Mouse (Mus musculus) ES-E14 (cell line): ENCODE data around the gene Hspb9. TPM values are rescaled to one million over a fixed set of nuclear protein-coding genes. Genes with fewer than 3 reads are reported as not detected.

ENCODE experiments used
- DNase-seq: peaks from one replicate; pipeline ENCODE4 v3.0.0-alpha.2; 2013; ENCODE audit warnings: low read depth, low spot score
- H3K27ac ChIP-seq: 2 replicates; pipeline ENCODE4 v1.5.1; 2012; ENCODE audit warnings: low read depth, mild to moderate bottlenecking, low read length, moderate library complexity, mixed read lengths; ENCODE audit not compliant: poor library complexity, insufficient read depth, severe bottlenecking
- H3K36me3 ChIP-seq: 2 replicates; pipeline ENCODE4 v1.6.1; 2012; ENCODE audit warnings: mild to moderate bottlenecking, low read length, moderate library complexity, mixed read lengths; ENCODE audit not compliant: control insufficient read depth, poor library complexity, insufficient read depth, severe bottlenecking
- H3K4me1 ChIP-seq, 2 experiments: fragments of 150-350 bp in 1 of 2; sonication (generic) in 1 of 2; 2 replicates each; pipeline ENCODE4 v1.6.1; 2012; ENCODE audit warnings: low read length in 2 of 2, mild to moderate bottlenecking in 1 of 2, mixed read lengths in 1 of 2; ENCODE audit not compliant: control insufficient read depth in 2 of 2, insufficient read depth in 2 of 2, poor library complexity in 1 of 2
- H3K4me3 ChIP-seq, 2 experiments: fragments of 150-350 bp in 1 of 2; sonication (generic) in 1 of 2; 2 replicates each; pipeline ENCODE4 v1.5.1; 2012; ENCODE audit warnings: low read length in 2 of 2, low read depth in 1 of 2, mild to moderate bottlenecking in 1 of 2, mixed read lengths in 1 of 2; ENCODE audit not compliant: insufficient read depth in 1 of 2, poor library complexity in 1 of 2, severe bottlenecking in 1 of 2
- H3K9ac ChIP-seq: 2 replicates; pipeline ENCODE4 v1.6.1; 2012; ENCODE audit warnings: low read depth, mild to moderate bottlenecking, low read length, mixed read lengths; ENCODE audit not compliant: poor library complexity, insufficient read depth, severe bottlenecking
- H3K9me3 ChIP-seq: fragments of 150-350 bp; sonication (generic); 2 replicates; pipeline ENCODE4 v1.6.1; 2012; ENCODE audit warnings: low read depth, mild to moderate bottlenecking, low read length; ENCODE audit not compliant: control insufficient read depth, insufficient read depth
- CHD2 ChIP-seq: IDR thresholded peaks from 2 replicates; pipeline ENCODE4 v1.6.1; 2014; ENCODE audit warnings: mild to moderate bottlenecking, low read depth, low read length, inconsistent platforms
- HCFC1 ChIP-seq: IDR thresholded peaks from 2 replicates; pipeline ENCODE4 v1.6.1; 2012; ENCODE audit warnings: low read length, inconsistent platforms, borderline replicate concordance; ENCODE audit not compliant: insufficient read depth
- MAFK ChIP-seq: IDR thresholded peaks from 2 replicates; pipeline ENCODE4 v1.6.1; 2014; ENCODE audit warnings: mild to moderate bottlenecking, low read depth, low read length, inconsistent platforms; ENCODE audit not compliant: insufficient read depth
- ZC3H11A ChIP-seq: IDR thresholded peaks from 2 replicates; pipeline ENCODE4 v1.6.1; 2012; ENCODE audit warnings: low read depth, mild to moderate bottlenecking, inconsistent platforms, low read length, borderline replicate concordance
- ZNF384 ChIP-seq: IDR thresholded peaks from 2 replicates; pipeline ENCODE4 v1.6.1; 2012; ENCODE audit warnings: low read depth, low read length, inconsistent platforms
- in situ Hi-C, 2 experiments: fragments of 600-800 bp; cut with MboI; formaldehyde crosslinking; loops; one replicate each; pipeline ENCODE4 v1.15.1; 2025; ENCODE audit warnings: low sequenced_read_pairs in 2 of 2, inconsistent platforms in 1 of 2; ENCODE audit not compliant: unreplicated experiment in 2 of 2
- total RNA-seq: library from RNA; depleted of rRNA; stranded (reverse); fragments of 300-350 nt; gene quantifications from 2 replicates; pipeline ENCODE4 v1.2.3, GENCODE M21; 2012

The Hspb9 gene
- total RNA-seq, 1 experiment = 0.49 TPM

- Histone ChIP-seq H3K4me3 (no peak overlapping the region; a peak in 1 of 4 replicates), H3K36me3 (peaks cover 2% of the 10 kb centered on the region; the same call in 1 of the 2 replicates), H3K4me1 (peaks cover 8 to 18% of the 10 kb centered on the region in 2 experiments; a peak in 3 of 4 replicates), H3K9ac (peak overlapping the region; percentile 63; the same call in 1 of the 2 replicates), H3K27ac (0 out of 2 replicates have a peak overlapping the region, but pooled peaks have one; percentile 44), H3K9me3 (no peaks in the 10 kb centered on the region)
- no peak for TF ChIP-seq CHD2
- no peak for TF ChIP-seq ZNF384
- no peak for TF ChIP-seq MAFK
- no peak for TF ChIP-seq ZC3H11A
- TF ChIP-seq HCFC1 = no peak
- in situ Hi-C loops = no loop called here
- DNase-seq = no peak
Observed at GRCm38 (mm10) chr11:100735134-100735865, 21.6 kb downstream of the Hspb9 start.

GRCm38 (mm10) chr11:100735954-100736745 is 22.5 kb downstream of the Hspb9 start:
- Histone ChIP-seq H3K36me3 (peaks cover 2% of the 10 kb centered on the region; the same call in 1 of the 2 replicates), H3K4me3 (peak overlapping the region; percentile 45), H3K9me3 (no peaks in the 10 kb centered on the region), H3K27ac (peak overlapping the region; percentile 44; the same call in 1 of the 2 replicates), H3K9ac (peak overlapping the region; percentile 63; the same call in 1 of the 2 replicates), H3K4me1 (peaks cover 8 to 11% of the 10 kb centered on the region in 2 experiments; a peak in 3 of 4 replicates)
- in situ Hi-C loops = no loop called here
- DNase-seq = no peak
- TF ChIP-seq CHD2 (no peak), HCFC1 (no peak), ZNF384 (no peak), ZC3H11A (no peak), MAFK (no peak)

GRCm38 (mm10) chr11:100736746-100737080 is 23.1 kb downstream of the Hspb9 start:
- peaks cover 8 to 10% of the 10 kb centered on the region in 2 experiments; a peak in 3 of 4 replicates for H3K4me1 ChIP-seq
- H3K9ac ChIP-seq = peak overlapping the region; percentile 93
- no peaks in the 10 kb centered on the region for H3K9me3 ChIP-seq
- in situ Hi-C loops = no loop called here
- no peak for TF ChIP-seq HCFC1
- TF ChIP-seq ZNF384 = no peak
- no peak for TF ChIP-seq MAFK
- TF ChIP-seq CHD2 = no peak
- no peak for TF ChIP-seq ZC3H11A
- peaks cover 2% of the 10 kb centered on the region; the same call in 1 of the 2 replicates for H3K36me3 ChIP-seq
- no peak overlapping the region for H3K27ac ChIP-seq
- H3K4me3 ChIP-seq = peak overlapping the region; percentile 92
- DNase-seq = no peak

GRCm38 (mm10) chr11:100737105-100737733 is 23.6 kb downstream of the Hspb9 start:
- peak overlapping the region; percentile 92 for H3K4me3 ChIP-seq
- no peaks in the 10 kb centered on the region for H3K9me3 ChIP-seq
- H3K27ac ChIP-seq = no peak overlapping the region
- in situ Hi-C loops = no loop called here
- peaks cover 2% of the 10 kb centered on the region; the same call in 1 of the 2 replicates for H3K36me3 ChIP-seq
- no peak for DNase-seq
- TF ChIP-seq ZNF384 = no peak
- no peak for TF ChIP-seq ZC3H11A
- no peak for TF ChIP-seq MAFK
- no peak for TF ChIP-seq HCFC1
- TF ChIP-seq CHD2 = no peak
- peak overlapping the region; percentile 93 for H3K9ac ChIP-seq
- peaks cover 8 to 10% of the 10 kb centered on the region in 2 experiments; a peak in 3 of 4 replicates for H3K4me1 ChIP-seq
